Mouse (Mus musculus) liver, adult 10 weeks (tissue): ENCODE data around the gene Plch2. TPM values are rescaled to one million over a fixed set of nuclear protein-coding genes. Genes with fewer than 3 reads are reported as not detected.

ENCODE experiments used
- polyA plus RNA-seq: library from polyadenylated mRNA; stranded (reverse); fragments of 350-450 nt; fragmentation: Illumina TruSeq; extraction: RNeasy Lipid Tissue Mini Kit (QIAGEN cat#74804); gene quantifications from one replicate; pipeline ENCODE4 v1.2.3, GENCODE M21; 2014; ENCODE audit warnings: low read depth, low replicate concordance

Gene Plch2
- polyA plus RNA-seq: not detected

DNA sequence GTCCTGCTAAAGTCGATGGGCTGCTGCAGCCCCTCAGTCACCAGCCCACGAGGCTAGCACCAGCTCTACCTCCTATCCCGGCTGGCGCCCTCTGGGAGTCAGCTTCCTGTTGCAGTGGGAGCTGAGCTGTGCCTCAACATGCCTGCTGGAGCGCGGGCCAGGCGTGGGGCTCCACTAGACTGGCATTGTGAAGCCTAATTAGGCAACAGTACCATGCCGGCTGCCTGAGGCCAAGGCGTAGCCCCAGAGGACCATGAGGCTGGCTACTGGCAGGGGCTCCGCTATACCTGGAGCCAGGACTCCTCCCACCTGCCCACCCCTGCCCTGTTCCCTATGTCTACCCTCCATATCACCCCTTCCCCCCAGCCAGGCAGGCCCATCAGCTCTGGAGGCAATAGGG lies at the start of gene Plch2:
Gene Plch2, minus strand, starts transcription at position 61 of the 400 bp plus-strand sequence.

DNA sequence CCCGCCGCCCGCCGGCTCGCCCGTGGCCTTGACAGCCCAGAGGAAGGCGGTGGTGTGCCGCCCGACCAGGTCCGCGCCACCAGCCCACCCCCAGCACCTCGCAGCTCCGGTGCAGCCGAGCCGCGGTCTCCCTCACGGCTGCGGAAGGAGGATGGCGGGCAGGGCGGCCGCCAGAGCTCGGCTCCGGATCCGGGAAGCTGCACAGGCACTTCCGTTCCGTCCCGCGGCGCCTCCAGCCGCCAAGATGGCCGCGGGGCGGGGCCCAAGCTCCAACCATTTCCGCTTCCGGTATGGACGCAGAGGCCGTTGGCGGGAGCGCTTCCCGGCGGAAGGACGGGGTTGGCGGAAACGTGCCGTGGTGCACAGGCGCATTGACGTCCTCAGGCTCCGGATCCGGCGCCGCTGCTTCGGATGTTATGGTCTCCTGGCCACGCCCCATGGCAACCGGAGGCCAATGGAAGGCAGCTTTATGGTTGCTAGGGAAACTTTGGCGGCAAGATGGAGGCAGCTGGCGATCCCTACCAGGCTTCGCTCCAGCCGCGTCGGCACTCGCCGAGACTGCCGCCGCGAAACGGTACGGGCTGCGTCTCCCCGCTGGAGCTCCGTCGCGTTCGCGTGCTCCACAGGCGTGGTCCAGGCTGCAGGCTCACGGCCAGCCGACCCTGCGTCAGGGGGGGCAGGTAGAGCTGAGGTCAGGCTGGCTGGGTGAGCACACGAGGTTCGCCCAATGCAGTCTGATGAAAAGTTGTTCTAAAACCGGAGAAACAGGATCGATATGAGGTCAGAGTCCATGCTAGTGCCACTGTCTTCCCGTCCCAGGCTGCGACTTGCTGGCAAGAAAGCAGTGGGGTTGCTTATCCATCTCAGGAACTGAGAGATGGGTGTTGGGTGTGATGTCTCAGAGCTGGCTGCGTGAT lies 29.8 kb upstream of the Plch2 start, which contains the start of the genes Rer1 and Morn1:
Gene Rer1, minus strand, starts transcription at position 275 of the 917 bp plus-strand sequence.
Gene Morn1, plus strand, starts transcription at position 470 of the 917 bp plus-strand sequence.

DNA sequence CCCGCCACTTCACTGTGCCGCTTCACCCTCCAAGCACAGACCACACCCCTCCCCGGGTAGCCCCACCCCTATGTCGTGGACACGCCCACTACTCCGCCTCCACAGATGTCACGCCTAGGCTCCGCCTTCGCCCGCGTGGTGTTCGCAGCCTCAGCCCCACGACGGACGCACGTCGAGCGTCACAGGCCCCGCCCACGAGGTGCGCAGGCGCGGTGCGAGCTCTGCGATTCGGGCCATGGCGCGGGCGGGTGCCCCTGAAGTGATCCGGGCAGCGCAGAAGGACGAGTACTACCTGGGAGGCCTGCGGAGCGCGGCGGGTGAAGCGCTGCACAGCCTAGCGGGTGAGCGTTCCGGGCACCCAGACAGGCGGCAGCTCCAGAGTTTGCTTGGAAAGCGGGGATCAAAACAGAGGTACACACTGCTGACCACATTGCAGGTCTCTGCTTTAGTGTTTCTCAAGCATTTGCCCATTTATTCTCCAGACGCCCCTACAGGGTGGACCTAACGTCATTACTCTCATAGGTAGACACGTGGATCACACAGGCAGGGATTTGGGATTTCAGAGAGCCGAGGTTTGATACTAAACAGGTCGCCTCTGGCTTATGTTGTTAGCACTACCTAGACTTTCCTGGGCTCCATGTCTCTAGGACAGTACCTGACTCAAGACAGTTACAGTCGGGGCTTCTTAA lies 10.4 kb upstream of the Plch2 start, which contains the start of gene Pex10:
Gene Pex10, plus strand, starts transcription at position 183 of the 689 bp plus-strand sequence.

DNA sequence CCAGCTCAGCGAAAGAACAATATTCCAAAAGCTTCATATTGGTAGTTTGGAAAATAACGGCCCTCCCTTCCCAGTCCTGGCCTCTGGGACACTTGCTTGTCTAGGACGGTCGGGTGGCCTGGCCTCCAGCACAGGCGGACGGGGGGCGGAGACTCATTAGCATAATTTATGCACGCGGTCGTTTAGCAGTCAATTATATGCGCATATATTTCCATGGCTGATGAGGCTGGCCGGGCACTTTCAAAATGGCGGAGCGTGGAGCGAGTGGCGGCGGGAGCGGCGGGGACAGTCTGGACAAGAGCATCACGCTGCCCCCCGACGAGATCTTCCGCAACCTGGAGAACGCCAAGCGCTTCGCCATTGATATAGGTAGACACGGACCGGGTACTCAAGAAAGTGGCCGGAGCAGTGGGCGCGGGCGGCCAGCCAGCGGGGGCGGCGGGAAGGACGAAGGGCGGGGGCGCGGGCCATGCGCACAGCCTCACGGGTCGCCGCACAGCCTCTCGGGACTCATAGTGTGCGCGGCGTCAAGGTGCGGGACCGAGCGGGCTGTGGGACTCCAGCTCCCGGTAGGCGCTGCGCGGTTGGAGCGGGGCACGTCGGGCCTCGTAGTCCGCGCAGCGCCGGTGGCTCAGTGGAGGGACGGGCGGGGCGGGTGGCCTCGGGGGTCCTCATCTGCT lies 92.5 kb downstream of the Plch2 start, which contains the start of gene Pank4:
Gene Pank4, plus strand, starts transcription at position 223 of the 680 bp plus-strand sequence.

DNA sequence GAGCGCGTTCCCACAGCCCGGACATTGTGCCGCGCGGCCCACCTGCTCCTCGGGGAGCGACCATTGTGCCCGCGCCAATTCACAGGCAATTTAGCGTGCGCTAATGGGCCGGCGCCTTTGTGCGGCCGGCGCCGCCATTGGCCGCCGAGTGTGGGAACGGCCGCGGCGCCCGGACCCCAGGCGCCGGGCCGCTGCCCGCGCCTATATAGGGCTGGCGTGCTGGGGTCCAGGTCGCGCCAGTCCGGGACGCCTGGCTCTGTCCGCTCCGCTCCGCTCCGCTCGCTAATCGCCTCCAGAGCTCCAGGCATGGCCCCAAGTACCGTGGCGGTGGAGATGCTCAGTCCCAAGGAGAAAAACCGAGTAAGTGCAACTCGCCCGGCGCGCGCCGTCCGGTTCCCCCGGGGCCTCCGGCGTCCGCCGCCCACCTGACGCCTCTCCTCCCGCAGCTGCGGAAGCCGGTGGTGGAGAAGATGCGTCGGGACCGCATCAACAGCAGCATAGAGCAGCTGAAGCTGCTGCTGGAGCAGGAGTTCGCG lies 95.8 kb downstream of the Plch2 start, which contains the start of gene Hes5:
Gene Hes5, plus strand, starts transcription at position 234 of the 536 bp plus-strand sequence.

Other genes with a start within 250 kb of the Plch2 start
- not detected for gene Ttc34, start 219.3 kb downstream of the Plch2 start, polyA plus RNA-seq
- not detected for gene Mmel1, start 187.2 kb downstream of the Plch2 start, polyA plus RNA-seq
- gene Fam213b, start 157.6 kb downstream of the Plch2 start, polyA plus RNA-seq: 0.48 TPM
- not detected for gene Tnfrsf14, start 128.2 kb downstream of the Plch2 start, polyA plus RNA-seq
- not detected for gene Hes5, start 95.9 kb downstream of the Plch2 start, polyA plus RNA-seq
- 2.6 TPM for gene Pank4, start 92.7 kb downstream of the Plch2 start, polyA plus RNA-seq
- 2.8 TPM for gene Pex10, start 10.2 kb upstream of the Plch2 start, polyA plus RNA-seq
- 151 TPM for gene Rer1, start 29.6 kb upstream of the Plch2 start, polyA plus RNA-seq
- 0.72 TPM for gene Morn1, start 29.8 kb upstream of the Plch2 start, polyA plus RNA-seq
- gene Ski, start 165.8 kb upstream of the Plch2 start, polyA plus RNA-seq: 15.2 TPM
- gene Faap20, start 193.0 kb upstream of the Plch2 start, polyA plus RNA-seq: 1.6 TPM